Mouse (Mus musculus) thymus, postnatal 0 days (tissue): ENCODE results near the gene Brd3. TPM values are rescaled to one million over a fixed set of nuclear protein-coding genes. Genes with fewer than 3 reads are reported as not detected.
"Not testable (repeated sequence)": the region's sequence is repeated elsewhere in the genome, so short reads cannot be mapped to it uniquely, and the experiment has no call there.

Experiments
- DNase-seq: peaks from one replicate; pipeline ENCODE4 v3.0.0-alpha.2; 2015; ENCODE audit warnings: low spot score
- polyA plus RNA-seq: library from polyadenylated mRNA; unstranded; fragments of >200 nt; fragmentation: Nextera tagmentation; extraction: Ambion mirVana; gene quantifications from 2 replicates; pipeline ENCODE4 v1.2.1, GENCODE M21; 2015

Gene Brd3
- polyA plus RNA-seq, 1 experiment from 2014 or later = 68.8 TPM

GRCm38 (mm10) chr2:27512909-27513308 lies 5.4 kb upstream of the Brd3 start:
- no peak for DNase-seq

GRCm38 (mm10) chr2:27510706-27511105 lies 3.2 kb upstream of the Brd3 start:
- no peak for DNase-seq

GRCm38 (mm10) chr2:27506658-27507057 lies 804 bp downstream of the Brd3 start:
- not testable (repeated sequence) for DNase-seq

- DNase-seq = no peak
Observed at GRCm38 (mm10) chr2:27505539-27505938, 1.9 kb downstream of the Brd3 start.

- DNase-seq = no peak
Observed at GRCm38 (mm10) chr2:27504113-27504885, 3.2 kb downstream of the Brd3 start.

GRCm38 (mm10) chr2:27496391-27497028 lies 11.0 kb downstream of the Brd3 start:
- DNase-seq = no peak

GRCm38 (mm10) chr2:27493971-27494370 lies 13.5 kb downstream of the Brd3 start:
- DNase-seq = no peak

- no peak for DNase-seq
Observed at GRCm38 (mm10) chr2:27490939-27491338, 16.5 kb downstream of the Brd3 start.

- no peak for DNase-seq
Observed at GRCm38 (mm10) chr2:27488362-27488761, 19.1 kb downstream of the Brd3 start.

GRCm38 (mm10) chr2:27487336-27488049 lies 20.0 kb downstream of the Brd3 start:
- DNase-seq = no peak

- no peak for DNase-seq
Observed at GRCm38 (mm10) chr2:27486725-27487124, 20.7 kb downstream of the Brd3 start.

- DNase-seq = no peak
Observed at GRCm38 (mm10) chr2:27482265-27482861, 25.1 kb downstream of the Brd3 start.

- peak; percentile 30 for DNase-seq
Observed at GRCm38 (mm10) chr2:27480367-27480766, 27.1 kb downstream of the Brd3 start.

- DNase-seq = no peak
Observed at GRCm38 (mm10) chr2:27479821-27480220, 27.6 kb downstream of the Brd3 start.

- no peak for DNase-seq
Observed at GRCm38 (mm10) chr2:27476303-27477192, 30.9 kb downstream of the Brd3 start.

GRCm38 (mm10) chr2:27475495-27476302 lies 31.8 kb downstream of the Brd3 start:
- DNase-seq = peak; percentile 91

GRCm38 (mm10) chr2:27474621-27475484 lies 32.6 kb downstream of the Brd3 start:
- DNase-seq = peak; percentile 57

GRCm38 (mm10) chr2:27473911-27474310 lies 33.6 kb downstream of the Brd3 start:
- DNase-seq = no peak
